Mouse (Mus musculus) olfactory bulb, adult 2 months (tissue): ENCODE measurements around the gene Pafah1b3. TPM values are rescaled to one million over a fixed set of nuclear protein-coding genes. Genes with fewer than 3 reads are reported as not detected.
"Not testable (repeated sequence)": the region's sequence is repeated elsewhere in the genome, so short reads cannot be mapped to it uniquely, and the experiment has no call there.

Source experiments
- H3K27ac ChIP-seq: fragments of 200-500 bp; 2 replicates; pipeline ENCODE4 v1.5.1; 2012; ENCODE audit warnings: low read depth, low read length; ENCODE audit not compliant: insufficient read depth
- H3K4me1 ChIP-seq: fragments of 200-500 bp; 2 replicates; pipeline ENCODE4 v1.6.1; 2012; ENCODE audit warnings: low read length; ENCODE audit not compliant: control insufficient read depth, insufficient read depth
- H3K4me3 ChIP-seq: fragments of 200-500 bp; 2 replicates; pipeline ENCODE4 v1.5.1; 2012; ENCODE audit warnings: mild to moderate bottlenecking, low read depth, low read length, moderate library complexity; ENCODE audit not compliant: insufficient read depth
- CTCF ChIP-seq: fragments of 200-500 bp; IDR thresholded peaks from 2 replicates; pipeline ENCODE4 v1.5.1; 2012; ENCODE audit warnings: low read depth, mild to moderate bottlenecking, low read length, moderate library complexity; ENCODE audit not compliant: insufficient read depth
- POLR2A ChIP-seq: fragments of 200-500 bp; IDR thresholded peaks from 2 replicates; pipeline ENCODE4 v1.6.1; 2012; ENCODE audit warnings: mild to moderate bottlenecking, low read depth, low read length, moderate library complexity; ENCODE audit not compliant: insufficient read depth
- WGBS: fragments of 180-500 bp; shearing (Covaris S2); methylation state at CpG from one replicate; pipeline ENCODE4 v1.1.7; 2018; 5-methylcytosine and 5-hydroxymethylcytosine counted together
- polyA plus RNA-seq: library from polyadenylated mRNA; stranded (reverse); fragments of >200 nt; gene quantifications from 2 replicates; pipeline ENCODE4 v1.2.4, GENCODE M21; 2012; ENCODE audit warnings: low replicate concordance; ENCODE audit not compliant: missing spikeins, insufficient read depth, insufficient read length

Gene Pafah1b3
- polyA plus RNA-seq, result not detected in 2 replicates

DNA sequence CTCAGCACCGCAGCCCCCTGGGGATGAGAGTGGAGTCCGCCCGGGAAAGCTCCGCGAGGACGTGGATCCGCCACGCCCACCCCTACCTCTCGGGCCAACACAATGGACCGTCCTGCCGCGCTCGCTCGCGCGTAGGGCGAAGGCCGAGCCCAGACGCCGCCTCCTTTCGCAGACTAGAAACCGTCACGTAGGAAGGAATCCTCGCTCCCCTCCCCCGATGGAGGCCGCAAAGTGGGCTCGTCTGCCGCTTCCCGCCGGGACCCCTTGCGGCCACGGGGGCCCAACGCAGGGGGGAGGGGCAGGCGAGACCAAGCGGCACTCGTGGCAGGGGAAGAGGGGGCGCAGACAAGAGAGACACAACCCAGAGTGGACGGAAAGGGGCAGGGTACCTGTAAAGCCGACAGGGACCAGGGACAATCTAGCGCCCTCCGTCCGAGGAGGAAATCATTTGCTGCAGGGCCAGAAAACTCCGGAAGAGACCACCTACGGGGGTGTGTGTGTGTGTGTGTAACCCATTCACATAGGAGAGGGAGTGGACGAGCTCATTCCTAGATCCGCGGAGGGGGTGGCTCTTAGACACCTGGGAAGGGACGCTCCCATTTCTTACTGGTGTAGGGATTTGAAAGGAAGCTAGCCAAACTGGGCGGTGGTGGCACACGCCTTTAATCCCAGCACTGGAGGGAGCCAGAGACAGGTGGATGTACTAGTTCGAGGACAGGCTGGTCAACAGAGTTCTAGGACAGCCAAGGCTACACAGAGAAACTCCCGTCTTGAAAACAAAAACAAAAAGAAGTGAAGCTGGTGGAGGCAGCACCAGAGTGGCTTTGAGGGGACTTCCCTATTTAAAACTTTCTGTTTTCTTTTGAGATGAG is at the start of gene Pafah1b3:
TSS of gene Pafah1b3 (minus strand) at position 533 of the 872 bp plus-strand sequence.
- WGBS, result under 1% methylated on average over 52 of the region's 52 CpGs
- Histone ChIP-seq H3K27ac (peak within 1 kb of the TSS; percentile 57; the same call in 1 of the 2 replicates), H3K4me3 (peak within 1 kb of the TSS; percentile 86), H3K4me1 (0 out of 2 replicates have a peak, but pooled peaks cover 4% of the 10 kb centered on the region)
- TF ChIP-seq POLR2A (no peak), CTCF (no peak)

DNA sequence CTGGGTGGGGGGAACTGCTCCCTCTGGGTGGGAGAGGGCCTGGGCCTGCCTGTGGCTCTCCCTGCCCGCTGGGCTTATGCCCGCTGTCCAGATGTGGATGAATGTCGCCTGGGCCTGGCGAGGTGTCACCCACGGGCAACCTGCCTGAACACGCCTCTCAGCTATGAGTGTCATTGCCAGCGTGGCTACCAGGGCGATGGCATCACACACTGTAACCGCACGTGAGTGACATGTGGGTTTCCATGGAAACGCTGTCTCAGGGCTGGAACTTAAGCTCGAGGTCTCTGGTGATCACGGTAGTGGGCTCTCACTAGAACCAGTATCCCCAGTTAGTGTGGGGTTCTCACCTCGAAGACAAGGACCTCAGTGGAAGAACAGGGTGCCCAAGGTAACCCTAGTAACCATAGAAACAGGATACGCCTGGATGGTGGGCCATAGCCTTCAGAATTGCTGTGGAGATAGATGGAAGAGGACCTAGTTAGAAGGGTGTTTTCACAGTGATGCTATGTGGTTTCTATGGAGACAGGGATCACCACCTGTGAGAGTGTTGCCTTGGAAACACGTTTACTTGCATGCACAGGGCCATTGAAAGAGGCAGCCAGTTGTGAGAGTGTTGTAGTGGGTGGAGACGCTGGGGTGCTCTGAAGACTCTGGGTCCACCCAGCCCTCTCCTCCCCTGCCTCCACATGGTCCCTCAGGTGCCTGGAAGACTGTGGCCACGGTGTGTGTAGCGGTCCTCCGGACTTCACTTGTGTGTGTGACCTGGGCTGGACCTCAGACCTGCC is 43.4 kb upstream of the Pafah1b3 start:
- 67% methylated on average over 20 of the region's 20 CpGs for WGBS
- Histone ChIP-seq H3K4me3 (no peak overlapping the region), H3K4me1 (peaks cover 10% of the 10 kb centered on the region), H3K27ac (no peak overlapping the region)
- TF ChIP-seq POLR2A (no peak), CTCF (no peak)

DNA sequence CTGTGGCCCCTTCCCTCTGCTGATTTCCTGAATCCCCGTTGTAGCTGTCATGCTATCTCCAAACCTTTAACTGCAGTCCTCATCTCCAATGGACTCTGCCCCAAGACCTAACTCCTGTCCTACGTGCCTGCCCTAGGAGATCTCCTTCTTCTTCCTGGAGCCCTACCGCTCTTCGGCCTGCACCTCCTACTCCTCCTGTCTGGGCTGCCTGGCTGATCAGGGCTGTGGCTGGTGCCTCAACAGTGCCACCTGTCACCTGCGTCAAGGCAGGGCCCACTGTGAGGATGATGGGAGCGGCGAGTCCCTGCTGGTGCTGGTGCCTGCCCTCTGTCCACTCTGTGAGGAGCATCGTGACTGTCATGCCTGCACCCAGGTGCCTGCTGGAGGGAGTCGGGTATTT is 41.5 kb upstream of the Pafah1b3 start:
- no peak for TF ChIP-seq CTCF
- TF ChIP-seq POLR2A, result no peak
- Histone ChIP-seq H3K4me3 (no peak overlapping the region), H3K4me1 (peaks cover 10% of the 10 kb centered on the region), H3K27ac (no peak overlapping the region)
- 89% methylated on average over 9 of the region's 9 CpGs for WGBS

- H3K4me3 ChIP-seq, result no peak overlapping the region
- no peaks in the 10 kb centered on the region for H3K4me1 ChIP-seq
- H3K27ac ChIP-seq, result no peak overlapping the region
- 78% methylated on average over 12 of the region's 12 CpGs for WGBS
- TF ChIP-seq CTCF, result no peak
- no peak for TF ChIP-seq POLR2A
Observed at GRCm38 (mm10) chr7:25334472-25334871, 36.7 kb upstream of the Pafah1b3 start.

- 31% methylated on average over 16 of the region's 16 CpGs for WGBS
- Histone ChIP-seq H3K4me1 (no peaks in the 10 kb centered on the region), H3K27ac (no peak overlapping the region), H3K4me3 (no peak overlapping the region)
- TF ChIP-seq POLR2A (no peak), CTCF (peak; percentile 76)
Observed at GRCm38 (mm10) chr7:25333596-25334307, 36.0 kb upstream of the Pafah1b3 start.

- 87% methylated on average over 8 of the region's 8 CpGs for WGBS
- Histone ChIP-seq H3K4me3 (no peak overlapping the region), H3K27ac (no peak overlapping the region), H3K4me1 (peaks cover 8% of the 10 kb centered on the region)
- TF ChIP-seq POLR2A (no peak), CTCF (no peak)
Observed at GRCm38 (mm10) chr7:25326233-25326632, 28.4 kb upstream of the Pafah1b3 start.

- not testable (repeated sequence) for H3K27ac ChIP-seq, H3K4me3 ChIP-seq, H3K4me1 ChIP-seq
- 94% methylated on average over 6 of the region's 6 CpGs for WGBS
Observed at GRCm38 (mm10) chr7:25325431-25325830, 27.6 kb upstream of the Pafah1b3 start.

DNA sequence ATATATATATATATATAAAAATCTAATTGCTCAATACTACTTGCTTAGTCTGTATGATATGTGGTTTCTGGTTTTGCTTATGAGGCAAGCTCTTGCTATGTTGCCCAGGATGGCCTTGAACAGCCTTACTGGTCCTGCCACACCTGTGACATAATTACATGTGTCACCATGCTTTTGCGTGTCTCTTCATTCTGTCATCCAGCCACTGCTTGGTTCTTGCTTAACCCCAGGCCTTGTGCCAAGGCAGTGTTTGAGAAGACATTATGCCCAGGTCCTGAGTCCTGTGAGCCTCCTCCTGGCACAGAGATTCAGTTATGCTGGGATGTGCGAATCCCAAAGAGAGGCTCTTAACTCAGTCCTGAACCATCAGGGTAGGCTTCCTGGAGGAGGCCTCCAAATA is 25.4 kb upstream of the Pafah1b3 start:
- TF ChIP-seq CTCF, result no peak
- TF ChIP-seq POLR2A, result no peak
- WGBS, result 81% methylated on average over 2 of the region's 2 CpGs
- Histone ChIP-seq H3K4me1 (peaks cover 8% of the 10 kb centered on the region), H3K4me3 (no peak overlapping the region), H3K27ac (no peak overlapping the region)
